Mouse (Mus musculus): Measurements from ENCODE around the gene Trafd1. TPM values are rescaled to one million over a fixed set of nuclear protein-coding genes. Genes with fewer than 3 reads are reported as not detected.
A peak's percentile ranks its signal among the peaks of the same experiment; 100 is the strongest.
"Not testable (repeated sequence)": the region's sequence is repeated elsewhere in the genome, so short reads cannot be mapped to it uniquely, and the experiment has no call there.

Gene Trafd1
- polyA plus RNA-seq, 1 experiment from 2014 or later: 71.8 TPM

DNA sequence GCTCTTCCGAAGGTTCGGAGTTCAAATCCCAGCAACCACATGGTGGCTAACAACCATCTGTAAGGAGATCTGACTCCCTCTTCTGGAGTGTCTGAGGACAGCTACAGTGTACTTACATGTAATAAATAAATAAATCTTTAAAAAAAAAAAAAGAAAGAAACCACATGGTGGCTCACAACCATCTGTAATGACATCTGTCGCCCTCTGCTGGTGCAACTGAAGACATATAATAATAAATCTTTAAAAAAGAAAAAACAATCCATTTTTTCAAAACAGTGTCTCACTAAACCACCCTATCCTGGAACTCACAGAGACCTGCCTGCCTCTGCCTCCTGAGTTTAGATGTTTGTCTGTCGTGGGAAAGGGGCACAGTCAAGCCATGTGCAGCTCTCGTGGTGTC lies 8.5 kb downstream of the Trafd1 start:
- H3K27me3 ChIP-seq (replicated peaks; ENCODE audit: control insufficient read depth, insufficient read depth, low read length); H3K4me2 ChIP-seq (ENCODE audit: low read depth, low read length); H3K4me3 ChIP-seq (ENCODE audit: low read depth, low read length); H3K9ac ChIP-seq (ENCODE audit: low read depth, low read length); H3K9me3 ChIP-seq (ENCODE audit: control insufficient read depth, low read length); H3K4me1 ChIP-seq (ENCODE audit: control insufficient read depth, insufficient read depth, low read length); ATAC-seq (ENCODE audit: low read depth); H3K27ac ChIP-seq (replicated peaks; ENCODE audit: low read depth, low read length): not testable (repeated sequence)
- 67% methylated on average over 5 of the region's 5 CpGs for WGBS
- peak; percentile 56 for DNase-seq (ENCODE audit: low spot score)
- H3K36me3 ChIP-seq (ENCODE audit: control insufficient read depth, insufficient read depth, low read length): peaks cover 90% of the 10 kb centered on the region

DNA sequence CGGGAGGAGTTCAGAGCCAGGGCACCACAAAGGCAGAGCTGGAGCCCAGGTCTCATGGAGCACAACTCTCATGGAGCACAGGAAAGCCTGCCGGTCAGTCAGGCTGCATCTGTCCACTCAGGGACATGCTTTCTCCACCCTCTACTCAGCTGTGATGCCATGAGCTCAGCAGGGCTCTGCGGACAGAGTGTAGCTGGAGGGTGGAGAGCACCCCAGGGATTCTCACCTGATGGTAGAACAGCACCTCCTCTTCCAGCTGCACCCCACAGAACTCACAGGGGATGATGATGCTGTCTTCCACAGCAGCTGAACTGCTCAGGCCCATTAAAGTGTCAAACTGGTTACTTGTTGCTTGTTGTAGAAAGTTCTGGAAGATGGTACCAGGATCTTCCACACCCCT lies 10.6 kb downstream of the Trafd1 start:
- 85% methylated on average over 3 of the region's 3 CpGs for WGBS
- H3K9me3 ChIP-seq (ENCODE audit: control insufficient read depth, low read length): no peaks in the 10 kb centered on the region
- peaks cover 83% of the 10 kb centered on the region for H3K36me3 ChIP-seq (ENCODE audit: control insufficient read depth, insufficient read depth, low read length)

DNA sequence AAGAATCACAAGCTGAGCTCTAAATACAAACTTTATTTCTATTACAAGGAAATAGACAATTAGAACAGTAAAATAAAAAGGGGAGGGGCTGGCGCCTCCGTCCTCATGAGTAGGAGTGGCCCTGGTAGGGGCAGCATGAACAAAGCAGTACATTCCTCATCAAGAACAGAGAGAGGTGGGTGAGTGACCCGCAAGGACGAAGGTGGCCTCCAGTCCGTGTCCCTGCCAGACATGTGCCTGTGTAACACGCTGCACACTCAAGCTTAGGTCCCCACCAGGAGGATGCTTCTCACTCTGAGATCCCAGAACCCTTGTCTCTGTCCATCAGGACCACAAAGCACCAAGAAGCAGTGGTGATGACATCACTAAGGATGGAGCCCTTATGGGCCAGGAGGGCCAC lies 13.7 kb downstream of the Trafd1 start:
- Histone ChIP-seq H3K9ac (ENCODE audit: low read depth, low read length) (no peak overlapping the region), H3K4me3 (ENCODE audit: low read depth, low read length) (no peak overlapping the region), H3K4me2 (ENCODE audit: low read depth, low read length) (no peak overlapping the region), H3K27ac (replicated peaks; ENCODE audit: low read depth, low read length) (no peak overlapping the region), H3K4me1 (ENCODE audit: control insufficient read depth, insufficient read depth, low read length) (no peaks in the 10 kb centered on the region), H3K9me3 (ENCODE audit: control insufficient read depth, low read length) (no peaks in the 10 kb centered on the region), H3K36me3 (ENCODE audit: control insufficient read depth, insufficient read depth, low read length) (peaks cover 85% of the 10 kb centered on the region), H3K27me3 (replicated peaks; ENCODE audit: control insufficient read depth, insufficient read depth, low read length) (no peaks in the 10 kb centered on the region)
- DNase-seq (ENCODE audit: low spot score): no peak
- ATAC-seq (ENCODE audit: low read depth): no peak
- WGBS: 85% methylated on average over 6 of the region's 6 CpGs

More for the DNA sequence above, 10.6 kb downstream of the Trafd1 start:
- Histone ChIP-seq H3K4me1 (ENCODE audit: control insufficient read depth, insufficient read depth, low read length) (no peaks in the 10 kb centered on the region), H3K27ac (replicated peaks; ENCODE audit: low read depth, low read length) (no peak overlapping the region), H3K4me2 (ENCODE audit: low read depth, low read length) (no peak overlapping the region), H3K9ac (ENCODE audit: low read depth, low read length) (no peak overlapping the region), H3K27me3 (replicated peaks; ENCODE audit: control insufficient read depth, insufficient read depth, low read length) (no peaks in the 10 kb centered on the region), H3K4me3 (ENCODE audit: low read depth, low read length) (no peak overlapping the region)
- DNase-seq (ENCODE audit: low spot score): no peak
- ATAC-seq (ENCODE audit: low read depth): no peak

DNA sequence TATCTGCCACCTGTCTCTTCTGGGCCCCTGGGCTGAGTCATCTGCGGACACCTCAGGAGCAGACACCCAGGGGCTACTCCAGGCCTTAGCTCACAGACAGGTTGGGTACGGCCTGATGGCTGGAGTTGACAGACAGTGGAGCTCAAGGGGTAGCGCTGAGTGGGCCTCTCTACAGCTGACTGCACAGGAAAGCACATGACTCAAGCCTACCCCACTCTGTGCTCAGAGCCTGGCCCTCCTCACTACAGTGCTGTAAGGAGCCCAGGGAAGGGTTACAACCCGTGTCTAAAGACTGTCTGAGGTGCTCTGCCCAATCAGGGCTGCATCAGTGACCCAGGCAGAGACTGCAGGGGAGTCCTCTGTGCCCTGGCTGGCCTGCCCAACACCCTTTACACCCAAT lies 18.2 kb downstream of the Trafd1 start:
- DNase-seq (ENCODE audit: low spot score) (no peak), ATAC-seq (ENCODE audit: low read depth) (no peak)
- H3K9ac ChIP-seq (ENCODE audit: low read depth, low read length): no peak overlapping the region
- H3K4me2 ChIP-seq (ENCODE audit: low read depth, low read length): no peak overlapping the region
- H3K27me3 ChIP-seq (replicated peaks; ENCODE audit: control insufficient read depth, insufficient read depth, low read length): no peaks in the 10 kb centered on the region
- no peak overlapping the region for H3K4me3 ChIP-seq (ENCODE audit: low read depth, low read length)
- no peak overlapping the region for H3K27ac ChIP-seq (replicated peaks; ENCODE audit: low read depth, low read length)
- WGBS: 81% methylated on average over 4 of the region's 4 CpGs
- peaks cover 89% of the 10 kb centered on the region for H3K36me3 ChIP-seq (ENCODE audit: control insufficient read depth, insufficient read depth, low read length)
- no peaks in the 10 kb centered on the region for H3K9me3 ChIP-seq (ENCODE audit: control insufficient read depth, low read length)
- no peaks in the 10 kb centered on the region for H3K4me1 ChIP-seq (ENCODE audit: control insufficient read depth, insufficient read depth, low read length)

DNA sequence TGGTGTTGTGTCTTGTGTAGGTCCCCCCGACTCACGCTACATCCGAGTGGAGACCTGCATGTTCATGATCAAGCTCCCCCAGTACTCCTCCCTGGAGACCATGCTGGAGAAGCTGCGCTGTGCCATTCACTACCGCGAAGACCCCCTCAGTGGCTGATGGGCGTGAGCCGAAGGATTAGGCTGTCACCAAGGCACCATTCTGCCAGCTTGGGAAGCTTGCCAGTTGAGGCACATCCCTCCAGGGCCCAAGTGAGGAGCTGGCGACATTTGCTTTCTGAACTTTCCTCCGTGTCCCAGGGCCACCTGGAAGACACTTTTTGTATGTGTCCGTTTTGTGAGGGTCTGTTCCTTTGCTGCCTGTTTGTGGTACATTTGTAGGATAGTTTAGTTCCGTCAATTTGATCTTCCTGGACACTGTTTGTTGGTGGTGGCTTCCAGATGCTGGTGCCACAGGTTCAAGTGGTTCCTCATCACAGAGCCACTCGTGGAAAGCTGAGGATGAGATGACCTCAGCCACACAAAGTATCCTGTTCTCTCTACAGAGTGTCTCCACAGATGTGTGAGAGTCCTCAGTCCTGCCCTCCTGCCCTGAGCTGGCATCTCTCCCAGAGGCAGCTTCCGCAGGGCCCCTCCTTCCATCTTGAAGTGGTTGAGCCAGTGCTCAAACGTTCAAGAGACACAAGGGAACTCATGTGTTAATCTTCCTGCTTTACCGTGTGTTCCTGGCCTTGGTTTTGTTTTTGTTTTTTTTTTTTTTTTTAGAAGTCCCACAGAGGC lies 18.8 kb downstream of the Trafd1 start:
- DNase-seq (ENCODE audit: low spot score) (peak; percentile 20), ATAC-seq (ENCODE audit: low read depth) (no peak)
- 74% methylated on average over 16 of the region's 16 CpGs for WGBS
- no peak overlapping the region for H3K4me3 ChIP-seq (ENCODE audit: low read depth, low read length)
- peaks cover 89% of the 10 kb centered on the region for H3K36me3 ChIP-seq (ENCODE audit: control insufficient read depth, insufficient read depth, low read length)
- no peaks in the 10 kb centered on the region for H3K9me3 ChIP-seq (ENCODE audit: control insufficient read depth, low read length)
- H3K27me3 ChIP-seq (replicated peaks; ENCODE audit: control insufficient read depth, insufficient read depth, low read length): no peaks in the 10 kb centered on the region
- no peak overlapping the region for H3K4me2 ChIP-seq (ENCODE audit: low read depth, low read length)
- H3K9ac ChIP-seq (ENCODE audit: low read depth, low read length): no peak overlapping the region
- H3K4me1 ChIP-seq (ENCODE audit: control insufficient read depth, insufficient read depth, low read length): no peaks in the 10 kb centered on the region
- no peak overlapping the region for H3K27ac ChIP-seq (replicated peaks; ENCODE audit: low read depth, low read length)

DNA sequence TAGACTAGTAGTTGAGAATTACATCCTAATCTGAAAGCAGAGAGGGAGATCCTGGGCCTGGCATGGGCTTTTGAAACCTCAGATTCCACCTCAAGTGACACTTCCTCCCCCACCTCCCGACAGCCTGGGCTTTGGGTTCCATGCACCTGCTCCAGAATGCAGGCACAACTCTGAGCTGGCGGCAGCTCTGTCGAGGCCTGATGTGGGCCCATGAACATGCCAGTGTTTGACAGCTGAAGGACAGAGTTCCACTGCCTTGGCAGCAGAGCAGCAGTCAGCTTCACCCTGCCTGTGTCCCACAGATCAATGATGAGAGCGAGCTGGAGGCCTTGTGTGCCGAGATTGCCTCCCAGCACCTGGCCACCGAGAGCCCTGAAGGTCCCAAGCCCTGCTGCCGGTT lies 22.0 kb downstream of the Trafd1 start:
- Histone ChIP-seq H3K27me3 (replicated peaks; ENCODE audit: control insufficient read depth, insufficient read depth, low read length) (no peaks in the 10 kb centered on the region), H3K9ac (ENCODE audit: low read depth, low read length) (no peak overlapping the region), H3K36me3 (ENCODE audit: control insufficient read depth, insufficient read depth, low read length) (peaks cover 99% of the 10 kb centered on the region), H3K4me3 (ENCODE audit: low read depth, low read length) (no peak overlapping the region), H3K9me3 (ENCODE audit: control insufficient read depth, low read length) (no peaks in the 10 kb centered on the region), H3K4me2 (ENCODE audit: low read depth, low read length) (no peak overlapping the region), H3K4me1 (ENCODE audit: control insufficient read depth, insufficient read depth, low read length) (no peaks in the 10 kb centered on the region), H3K27ac (replicated peaks; ENCODE audit: low read depth, low read length) (no peak overlapping the region)
- WGBS: 83% methylated on average over 7 of the region's 7 CpGs
- ATAC-seq (ENCODE audit: low read depth) (no peak), DNase-seq (ENCODE audit: low spot score) (no peak)

DNA sequence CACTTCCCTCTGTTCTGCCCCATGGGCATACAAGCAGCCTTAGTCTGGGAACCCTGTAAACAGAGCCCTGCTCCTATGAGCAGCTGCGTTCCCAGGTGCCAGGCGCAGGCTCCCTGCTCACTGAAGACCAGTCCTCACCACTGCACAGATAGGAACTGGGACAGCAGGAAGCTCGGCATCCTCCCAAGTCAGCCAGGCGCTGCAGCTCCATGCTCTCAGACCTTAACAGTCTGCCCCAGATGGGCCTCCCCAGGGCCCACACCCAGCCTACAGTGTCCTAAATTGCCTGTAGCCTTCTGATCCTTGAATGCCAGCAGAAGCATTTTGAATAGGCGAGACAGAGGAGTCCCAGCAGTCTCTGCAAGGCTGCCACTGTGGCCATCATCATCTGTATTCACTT lies 23.7 kb downstream of the Trafd1 start:
- Histone ChIP-seq H3K9me3 (ENCODE audit: control insufficient read depth, low read length) (no peaks in the 10 kb centered on the region), H3K36me3 (ENCODE audit: control insufficient read depth, insufficient read depth, low read length) (peaks cover 99% of the 10 kb centered on the region), H3K27me3 (replicated peaks; ENCODE audit: control insufficient read depth, insufficient read depth, low read length) (no peaks in the 10 kb centered on the region), H3K4me3 (ENCODE audit: low read depth, low read length) (no peak overlapping the region), H3K4me2 (ENCODE audit: low read depth, low read length) (no peak overlapping the region), H3K9ac (ENCODE audit: low read depth, low read length) (no peak overlapping the region), H3K4me1 (ENCODE audit: control insufficient read depth, insufficient read depth, low read length) (no peaks in the 10 kb centered on the region), H3K27ac (replicated peaks; ENCODE audit: low read depth, low read length) (no peak overlapping the region)
- ATAC-seq (ENCODE audit: low read depth): no peak
- 82% methylated on average over 5 of the region's 5 CpGs for whole genome bisulfite sequencing
- no peak for DNase-seq (ENCODE audit: low spot score)

DNA sequence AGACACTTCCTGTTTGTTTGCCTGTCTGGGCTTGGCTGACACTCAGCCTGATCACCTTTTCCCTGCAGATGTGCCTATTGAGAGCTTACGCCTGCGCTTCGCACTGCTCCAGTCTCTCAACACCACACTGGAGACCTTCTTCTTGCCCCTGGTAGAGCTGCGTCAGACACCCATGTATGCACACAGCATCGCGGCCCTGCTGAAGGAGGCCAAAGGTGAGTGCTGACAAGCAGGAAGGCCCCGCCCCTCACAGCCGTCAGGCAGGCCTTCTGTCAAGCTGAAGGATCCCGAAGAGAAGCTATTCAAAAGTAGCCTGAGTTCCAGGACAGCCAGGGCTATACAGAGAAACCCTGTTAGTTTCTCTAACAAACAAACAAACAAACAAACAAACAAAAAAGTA lies 26.2 kb downstream of the Trafd1 start:
- Histone ChIP-seq H3K4me1 (ENCODE audit: control insufficient read depth, insufficient read depth, low read length) (no peaks in the 10 kb centered on the region), H3K4me2 (ENCODE audit: low read depth, low read length) (no peak overlapping the region), H3K9me3 (ENCODE audit: control insufficient read depth, low read length) (no peaks in the 10 kb centered on the region), H3K4me3 (ENCODE audit: low read depth, low read length) (no peak overlapping the region), H3K27me3 (replicated peaks; ENCODE audit: control insufficient read depth, insufficient read depth, low read length) (no peaks in the 10 kb centered on the region), H3K36me3 (ENCODE audit: control insufficient read depth, insufficient read depth, low read length) (peaks cover 100% of the 10 kb centered on the region), H3K27ac (replicated peaks; ENCODE audit: low read depth, low read length) (no peak overlapping the region), H3K9ac (ENCODE audit: low read depth, low read length) (no peak overlapping the region)
- ATAC-seq (ENCODE audit: low read depth) (no peak), DNase-seq (ENCODE audit: low spot score) (no peak)
- WGBS: 59% methylated on average over 9 of the region's 9 CpGs

DNA sequence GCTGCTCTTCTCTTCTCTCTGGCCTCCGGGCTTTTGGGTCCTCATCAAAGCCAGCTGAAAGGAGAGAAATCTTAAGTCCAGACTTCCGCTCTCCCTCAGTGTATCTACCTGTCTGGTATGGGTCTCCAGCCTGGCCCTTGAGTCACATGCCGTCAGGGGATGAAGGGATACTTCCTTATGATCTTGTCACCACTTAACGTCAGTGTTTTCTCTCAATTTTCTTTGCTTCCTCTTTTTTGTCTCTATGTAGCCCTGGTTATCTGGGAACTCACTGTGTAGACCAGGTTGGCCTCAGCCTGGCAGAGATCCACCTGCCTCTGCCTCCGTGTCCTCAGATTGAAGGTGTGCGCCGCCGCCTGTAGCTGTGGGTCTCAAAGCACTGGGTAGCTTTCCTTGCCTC lies 41.4 kb downstream of the Trafd1 start:
- Histone ChIP-seq H3K27me3 (replicated peaks; ENCODE audit: control insufficient read depth, insufficient read depth, low read length) (no peaks in the 10 kb centered on the region), H3K36me3 (ENCODE audit: control insufficient read depth, insufficient read depth, low read length) (peaks cover 90% of the 10 kb centered on the region), H3K9ac (ENCODE audit: low read depth, low read length) (no peak overlapping the region), H3K4me3 (ENCODE audit: low read depth, low read length) (no peak overlapping the region), H3K9me3 (ENCODE audit: control insufficient read depth, low read length) (no peaks in the 10 kb centered on the region), H3K4me1 (ENCODE audit: control insufficient read depth, insufficient read depth, low read length) (no peaks in the 10 kb centered on the region), H3K27ac (replicated peaks; ENCODE audit: low read depth, low read length) (no peak overlapping the region), H3K4me2 (ENCODE audit: low read depth, low read length) (no peak overlapping the region)
- WGBS: 93% methylated on average over 8 of the region's 8 CpGs
- DNase-seq (ENCODE audit: low spot score) (no peak), ATAC-seq (ENCODE audit: low read depth) (no peak)
